Mouse (Mus musculus): ENCODE data around the gene Olfr267. TPM values are rescaled to one million over a fixed set of nuclear protein-coding genes. Genes with fewer than 3 reads are reported as not detected.

The Olfr267 gene
- under 1 TPM; 0.13 to 0.26 TPM for total RNA-seq (2021)
- long read RNA-seq, experiment 1, result 0 reads
- long read RNA-seq, experiment 2, result 0 reads

- intact Hi-C loops (cut with DNase I), result no loop called here
Observed at GRCm38 (mm10) chr4:58787616-58788015, at the start of gene Olfr267. Gene Olfr267 (minus strand): TSS chr4:58787716.

GRCm38 (mm10) chr4:58832908-58833307 lies 45.4 kb upstream of the Olfr267 start:
- intact Hi-C loops (cut with DNase I), result no loop called here
- no peak for DNase-seq (ENCODE audit: low spot score in 2 of 2)

More at GRCm38 (mm10) chr4:58787616-58788015, at the start of gene Olfr267:
- no peak for DNase-seq (ENCODE audit: low spot score in 2 of 2)

GRCm38 (mm10) chr4:58825921-58826320 lies 38.4 kb upstream of the Olfr267 start:
- intact Hi-C loops (cut with DNase I), result no loop called here
- no peak for DNase-seq (ENCODE audit: low spot score in 2 of 2)

- DNase-seq (ENCODE audit: low spot score in 2 of 2), result no peak
Observed at GRCm38 (mm10) chr4:58786659-58787058, 857 bp downstream of the Olfr267 start.

GRCm38 (mm10) chr4:58763417-58763816 lies 24.1 kb downstream of the Olfr267 start:
- intact Hi-C loops (cut with DNase I), result no loop called here
- DNase-seq (ENCODE audit: low spot score in 2 of 2), result no peak

More at GRCm38 (mm10) chr4:58786659-58787058, 857 bp downstream of the Olfr267 start:
- intact Hi-C loops (cut with DNase I), result no loop called here

- DNase-seq (ENCODE audit: low spot score in 2 of 2), result no peak
- intact Hi-C loops (cut with DNase I), result loop anchor here (1.0 to 5.0 kb wide), 3 partner anchors 197 to 483 kb away; partner anchors contain the start of gene Lpar1
Observed at GRCm38 (mm10) chr4:58749510-58749909, 38.0 kb downstream of the Olfr267 start.

- intact Hi-C loops (cut with DNase I), result loop anchor here (1.0 to 5.0 kb wide), 3 partner anchors 197 to 483 kb away; partner anchors contain the start of gene Lpar1
- DNase-seq (ENCODE audit: low spot score in 2 of 2), result no peak
Observed at GRCm38 (mm10) chr4:58749101-58749500, 38.4 kb downstream of the Olfr267 start.

GRCm38 (mm10) chr4:58745583-58746222 lies 41.8 kb downstream of the Olfr267 start:
- intact Hi-C loops (cut with DNase I), result loop anchor here (5.0 kb wide), 2 partner anchors 193 to 328 kb away; partner anchors contain the start of gene Lpar1

GRCm38 (mm10) chr4:58736867-58737633 lies 50.5 kb downstream of the Olfr267 start:
- intact Hi-C loops (cut with DNase I), result no loop called here
- no peak for DNase-seq (ENCODE audit: low spot score in 2 of 2)

More at GRCm38 (mm10) chr4:58745583-58746222, 41.8 kb downstream of the Olfr267 start:
- DNase-seq (ENCODE audit: low spot score in 2 of 2), result no peak

Other genes with a start within 250 kb of the Olfr267 start
- gene Lpar1, start 233.8 kb downstream of the Olfr267 start, total RNA-seq (2021), result 10 to 100 TPM; 15.5 to 16.5 TPM
- 100 to 1,000 TPM; 134 to 145 TPM for gene Ecpas, start 125.0 kb upstream of the Olfr267 start, total RNA-seq (2021)
- gene Zkscan16, start 155.9 kb upstream of the Olfr267 start, total RNA-seq (2021), result 10 to 100 TPM; 23.2 to 31.1 TPM
- gene Ptgr1, start 199.4 kb upstream of the Olfr267 start, total RNA-seq (2021), result 1 to 10 TPM; 1.6 to 2.4 TPM
- gene Dnajc25, start 207.3 kb upstream of the Olfr267 start, total RNA-seq (2021), result 1 to 10 TPM; 6.5 to 7.7 TPM
- 1 to 10 TPM in 1 of 2 experiments, under 1 TPM in 1; 0.70 to 3.1 TPM for gene Gm20503, start 215.5 kb upstream of the Olfr267 start, total RNA-seq (2021)
- gene Gng10, start 247.4 kb upstream of the Olfr267 start, total RNA-seq (2021), result 10 to 100 TPM; 84.9 to 96.0 TPM

Measured in left cerebral cortex, postnatal 14 days (tissue).